Mouse (Mus musculus) naive thymus-derived CD4-positive, alpha-beta T cell, adult 2 months (primary cell): ENCODE measurements around the gene Arpc2.
A peak's percentile ranks its signal among the peaks of the same experiment; 100 is the strongest.

ENCODE experiments used
- DNase-seq: peaks from one replicate; pipeline ENCODE4 v3.0.0-alpha.2; 2011; ENCODE audit warnings: low read depth

Arpc2 gene

GRCm38 (mm10) chr1:74239162-74239561 lies 3.3 kb downstream of the Arpc2 start:
- DNase-seq: peak; percentile 49

GRCm38 (mm10) chr1:74239618-74240017 lies 3.7 kb downstream of the Arpc2 start:
- no peak for DNase-seq

GRCm38 (mm10) chr1:74240311-74240710 lies 4.4 kb downstream of the Arpc2 start:
- no peak for DNase-seq

- DNase-seq: no peak
These were observed 4.9 kb downstream of the Arpc2 start for GRCm38 (mm10) chr1:74240832-74241231.

- no peak for DNase-seq
These were observed 9.6 kb downstream of the Arpc2 start for GRCm38 (mm10) chr1:74245525-74245924.

GRCm38 (mm10) chr1:74248799-74249198 lies 12.9 kb downstream of the Arpc2 start:
- peak; percentile 86 for DNase-seq

GRCm38 (mm10) chr1:74249331-74249980 lies 13.6 kb downstream of the Arpc2 start:
- DNase-seq: no peak

- no peak for DNase-seq
These were observed 14.2 kb downstream of the Arpc2 start for GRCm38 (mm10) chr1:74250096-74250495.

- DNase-seq: no peak
These were observed 19.9 kb downstream of the Arpc2 start for GRCm38 (mm10) chr1:74255704-74256345.

GRCm38 (mm10) chr1:74256782-74257181 lies 20.9 kb downstream of the Arpc2 start:
- no peak for DNase-seq

- DNase-seq: peak; percentile 80
These were observed 26.6 kb downstream of the Arpc2 start for GRCm38 (mm10) chr1:74262510-74262909.

- DNase-seq: peak; percentile 56
These were observed 32.9 kb downstream of the Arpc2 start for GRCm38 (mm10) chr1:74268750-74269149.

GRCm38 (mm10) chr1:74271659-74272058 lies 35.8 kb downstream of the Arpc2 start:
- no peak for DNase-seq

- no peak for DNase-seq
These were observed 39.1 kb downstream of the Arpc2 start for GRCm38 (mm10) chr1:74275015-74275414.

GRCm38 (mm10) chr1:74277041-74277440 lies 41.2 kb downstream of the Arpc2 start:
- no peak for DNase-seq

GRCm38 (mm10) chr1:74277883-74278537 lies 42.1 kb downstream of the Arpc2 start:
- no peak for DNase-seq

- no peak for DNase-seq
These were observed 42.7 kb downstream of the Arpc2 start, which contains the start of gene Gpbar1 for GRCm38 (mm10) chr1:74278538-74278937. Gpbar1 (plus strand) TSS chr1:74278550.

- DNase-seq: no peak
These were observed 43.1 kb downstream of the Arpc2 start for GRCm38 (mm10) chr1:74278988-74279387.

- no peak for DNase-seq
These were observed 44.9 kb downstream of the Arpc2 start for GRCm38 (mm10) chr1:74280591-74281325.

GRCm38 (mm10) chr1:74281372-74281771 lies 45.5 kb downstream of the Arpc2 start:
- DNase-seq: no peak

GRCm38 (mm10) chr1:74281886-74282285 lies 46.0 kb downstream of the Arpc2 start:
- no peak for DNase-seq

- DNase-seq: no peak
These were observed 47.2 kb downstream of the Arpc2 start for GRCm38 (mm10) chr1:74282896-74283625.
